Mouse (Mus musculus) limb, embryonic 15.5 days (tissue): ENCODE data around the gene Mybpc3. TPM values are rescaled to one million over a fixed set of nuclear protein-coding genes. Genes with fewer than 3 reads are reported as not detected.

Experiments
- ATAC-seq: fragments of 200-750 bp; cut with Nextera tagmentation; 2 replicates; pipeline ENCODE4 v1.8.0; 2017; ENCODE audit warnings: low read depth, moderate TSS enrichment; ENCODE audit not compliant: insufficient number of reproducible peaks, low FRiP score, low TSS enrichment
- H3K27ac ChIP-seq: fragments of 300-500 bp; sonication (generic); 2 replicates; pipeline ENCODE4 v1.5.1; 2015; ENCODE audit warnings: moderate library complexity, mild to moderate bottlenecking, inconsistent platforms
- H3K27me3 ChIP-seq: fragments of 300-500 bp; sonication (generic); 2 replicates; pipeline ENCODE4 v1.6.1; 2015; ENCODE audit warnings: inconsistent platforms
- H3K36me3 ChIP-seq: fragments of 300-500 bp; sonication (generic); 2 replicates; pipeline ENCODE4 v1.6.1; 2015; ENCODE audit warnings: inconsistent platforms
- H3K4me1 ChIP-seq: fragments of 300-500 bp; sonication (generic); 2 replicates; pipeline ENCODE4 v1.6.1; 2015; ENCODE audit warnings: inconsistent platforms
- H3K4me2 ChIP-seq: fragments of 300-500 bp; sonication (generic); 2 replicates; pipeline ENCODE4 v1.6.1; 2015; ENCODE audit warnings: mild to moderate bottlenecking, inconsistent platforms
- H3K4me3 ChIP-seq: fragments of 300-500 bp; sonication (generic); 2 replicates; pipeline ENCODE4 v1.5.1; 2015; ENCODE audit warnings: mild to moderate bottlenecking, inconsistent platforms
- H3K9ac ChIP-seq: fragments of 300-500 bp; sonication (generic); 2 replicates; pipeline ENCODE4 v1.6.1; 2015; ENCODE audit warnings: inconsistent platforms
- H3K9me3 ChIP-seq: fragments of 300-500 bp; sonication (generic); 2 replicates; pipeline ENCODE4 v1.6.1; 2016; ENCODE audit warnings: inconsistent platforms
- WGBS: fragments of 180-500 bp; shearing (Covaris S2); methylation state at CpG from one replicate; pipeline ENCODE4 v1.1.7; 2015; 5-methylcytosine and 5-hydroxymethylcytosine counted together
- polyA plus RNA-seq: library from polyadenylated mRNA; unstranded; fragments of >200 nt; fragmentation: Nextera tagmentation; extraction: Ambion mirVana; gene quantifications from 2 replicates; pipeline ENCODE4 v1.2.1, GENCODE M21; 2015

Mybpc3 gene
- polyA plus RNA-seq, 1 experiment from 2014 or later = 0.09 TPM

DNA sequence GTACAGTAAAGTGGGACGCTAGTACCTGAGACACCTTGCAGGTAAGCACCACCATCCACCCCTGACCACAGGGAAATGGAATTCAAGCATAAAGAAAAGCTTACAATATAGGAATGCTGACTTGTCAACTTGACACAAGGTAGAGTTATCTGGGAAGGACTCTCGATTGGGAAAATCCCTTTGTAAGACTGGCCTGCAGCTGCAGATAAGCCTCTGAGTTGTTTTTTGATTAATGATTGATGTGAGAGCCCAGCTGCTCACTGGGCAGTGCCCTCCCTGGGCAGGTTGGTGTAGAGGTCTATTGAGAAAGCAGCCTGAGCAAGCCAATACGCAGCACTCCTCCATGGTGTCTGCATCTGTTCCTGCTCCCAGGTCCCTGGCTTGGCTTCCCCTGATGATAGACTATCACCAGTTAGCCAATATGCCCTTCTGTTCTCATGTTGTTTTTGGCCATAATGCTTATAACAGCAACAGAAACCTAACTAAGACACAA lies 35.0 kb downstream of the Mybpc3 start:
- H3K9ac ChIP-seq = no peak overlapping the region
- 83% methylated on average over 3 of the region's 3 CpGs for WGBS
- ATAC-seq = no peak
- no peaks in the 10 kb centered on the region for H3K27me3 ChIP-seq
- H3K4me3 ChIP-seq = no peak overlapping the region
- peaks cover 54% of the 10 kb centered on the region for H3K36me3 ChIP-seq
- no peak overlapping the region for H3K27ac ChIP-seq
- H3K9me3 ChIP-seq = no peaks in the 10 kb centered on the region
- no peaks in the 10 kb centered on the region for H3K4me1 ChIP-seq
- no peak overlapping the region for H3K4me2 ChIP-seq

GRCm38 (mm10) chr2:91154091-91154490 lies 36.1 kb downstream of the Mybpc3 start:
- no peaks in the 10 kb centered on the region for H3K27me3 ChIP-seq
- no peak for ATAC-seq
- no peak overlapping the region for H3K9ac ChIP-seq
- H3K36me3 ChIP-seq = peaks cover 57% of the 10 kb centered on the region
- H3K4me3 ChIP-seq = no peak overlapping the region
- no peaks in the 10 kb centered on the region for H3K9me3 ChIP-seq
- H3K27ac ChIP-seq = no peak overlapping the region
- H3K4me2 ChIP-seq = no peak overlapping the region
- H3K4me1 ChIP-seq = no peaks in the 10 kb centered on the region
- WGBS = 88% methylated on average over 3 of the region's 3 CpGs

GRCm38 (mm10) chr2:91157002-91157752 lies 39.2 kb downstream of the Mybpc3 start:
- H3K4me3 ChIP-seq = no peak overlapping the region
- ATAC-seq = no peak
- H3K4me2 ChIP-seq = no peak overlapping the region
- no peak overlapping the region for H3K27ac ChIP-seq
- no peaks in the 10 kb centered on the region for H3K27me3 ChIP-seq
- no peaks in the 10 kb centered on the region for H3K9me3 ChIP-seq
- H3K4me1 ChIP-seq = no peaks in the 10 kb centered on the region
- peaks cover 68% of the 10 kb centered on the region for H3K36me3 ChIP-seq
- WGBS = 18% methylated on average over 6 of the region's 6 CpGs
- no peak overlapping the region for H3K9ac ChIP-seq

- 84% methylated on average over 6 of the region's 6 CpGs for WGBS
- H3K36me3 ChIP-seq = peaks cover 72% of the 10 kb centered on the region
- no peak overlapping the region for H3K4me2 ChIP-seq
- H3K9ac ChIP-seq = no peak overlapping the region
- H3K4me3 ChIP-seq = no peak overlapping the region
- H3K27ac ChIP-seq = no peak overlapping the region
- H3K27me3 ChIP-seq = no peaks in the 10 kb centered on the region
- ATAC-seq = no peak
- no peaks in the 10 kb centered on the region for H3K4me1 ChIP-seq
- no peaks in the 10 kb centered on the region for H3K9me3 ChIP-seq
These were observed 42.6 kb downstream of the Mybpc3 start for GRCm38 (mm10) chr2:91160591-91160990.

DNA sequence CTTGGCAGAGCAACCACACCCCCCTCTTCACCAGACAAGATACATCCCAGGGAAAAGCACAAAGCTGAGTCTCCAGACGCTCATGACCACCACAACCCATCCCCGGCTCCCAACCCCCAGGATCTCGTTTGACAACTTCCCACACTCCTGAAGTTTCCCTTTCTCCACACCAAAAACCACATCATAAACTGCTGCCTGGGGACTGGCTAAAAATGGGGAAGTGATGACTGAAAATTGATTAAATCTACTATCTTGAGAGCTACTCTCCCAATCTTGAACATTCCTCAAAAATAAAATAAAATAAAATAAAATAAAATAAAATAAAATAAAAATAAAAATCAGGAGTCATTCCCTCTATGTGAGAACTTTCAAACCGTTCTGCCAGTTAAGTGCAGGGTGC lies 45.0 kb downstream of the Mybpc3 start:
- Histone ChIP-seq H3K27me3 (no peaks in the 10 kb centered on the region), H3K4me3 (no peak overlapping the region), H3K9me3 (no peaks in the 10 kb centered on the region), H3K27ac (no peak overlapping the region), H3K36me3 (peaks cover 73% of the 10 kb centered on the region), H3K9ac (no peak overlapping the region), H3K4me2 (no peak overlapping the region), H3K4me1 (no peaks in the 10 kb centered on the region)
- no peak for ATAC-seq
- WGBS = 73% methylated on average over 4 of the region's 4 CpGs

DNA sequence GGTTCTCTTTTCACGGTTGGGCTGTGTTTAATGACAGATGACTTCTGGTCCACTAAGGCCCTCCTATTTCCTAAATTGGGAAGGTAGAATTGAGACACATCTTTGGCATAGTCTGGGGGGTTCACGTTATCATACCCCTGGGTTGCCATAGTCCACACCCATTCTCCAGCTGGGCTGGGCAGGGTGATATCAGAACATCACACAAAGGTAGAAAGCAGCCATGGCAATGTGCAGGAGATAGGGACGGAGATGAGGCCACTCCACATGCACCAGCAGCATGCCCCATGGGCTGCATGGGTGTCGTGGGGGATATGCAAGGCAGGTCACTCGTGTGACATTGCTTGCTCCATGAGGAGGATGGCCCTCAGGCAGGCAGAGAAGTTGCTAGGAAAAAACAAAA lies 45.6 kb downstream of the Mybpc3 start:
- Histone ChIP-seq H3K9me3 (no peaks in the 10 kb centered on the region), H3K27ac (no peak overlapping the region), H3K27me3 (no peaks in the 10 kb centered on the region), H3K4me1 (no peaks in the 10 kb centered on the region), H3K36me3 (peaks cover 73% of the 10 kb centered on the region), H3K9ac (no peak overlapping the region), H3K4me3 (no peak overlapping the region), H3K4me2 (no peak overlapping the region)
- no peak for ATAC-seq
- WGBS = 86% methylated on average over 5 of the region's 5 CpGs

GRCm38 (mm10) chr2:91164991-91165390 lies 47.0 kb downstream of the Mybpc3 start:
- Histone ChIP-seq H3K4me3 (no peak overlapping the region), H3K27me3 (no peaks in the 10 kb centered on the region), H3K4me1 (no peaks in the 10 kb centered on the region), H3K9ac (no peak overlapping the region), H3K36me3 (peaks cover 78% of the 10 kb centered on the region), H3K9me3 (no peaks in the 10 kb centered on the region), H3K27ac (no peak overlapping the region), H3K4me2 (no peak overlapping the region)
- no peak for ATAC-seq
- WGBS = 83% methylated on average over 6 of the region's 6 CpGs

DNA sequence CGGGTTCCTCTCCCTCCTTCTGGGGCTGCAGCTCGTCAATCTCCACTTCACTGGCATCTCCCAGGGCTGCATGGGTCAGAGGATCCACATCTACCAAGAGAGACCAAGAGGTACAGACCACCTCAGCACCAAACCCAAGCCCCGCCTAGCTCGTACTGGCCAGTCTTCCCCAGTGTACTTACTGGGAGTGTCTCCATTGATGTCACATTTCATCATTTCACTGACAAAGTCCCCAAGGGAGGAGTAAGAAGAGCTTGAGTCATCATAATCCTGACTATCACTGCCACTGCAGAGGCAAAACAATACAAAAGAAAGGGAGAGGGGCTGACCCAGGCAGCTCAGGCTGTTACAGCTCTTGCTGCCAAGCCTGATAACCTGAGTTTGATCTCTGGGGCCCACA lies 49.7 kb downstream of the Mybpc3 start:
- WGBS = 72% methylated on average over 4 of the region's 4 CpGs
- no peaks in the 10 kb centered on the region for H3K4me1 ChIP-seq
- ATAC-seq = no peak
- H3K36me3 ChIP-seq = peaks cover 64% of the 10 kb centered on the region
- H3K4me3 ChIP-seq = no peak overlapping the region
- H3K27ac ChIP-seq = no peak overlapping the region
- H3K9me3 ChIP-seq = no peaks in the 10 kb centered on the region
- no peak overlapping the region for H3K4me2 ChIP-seq
- H3K9ac ChIP-seq = no peak overlapping the region
- H3K27me3 ChIP-seq = no peaks in the 10 kb centered on the region

DNA sequence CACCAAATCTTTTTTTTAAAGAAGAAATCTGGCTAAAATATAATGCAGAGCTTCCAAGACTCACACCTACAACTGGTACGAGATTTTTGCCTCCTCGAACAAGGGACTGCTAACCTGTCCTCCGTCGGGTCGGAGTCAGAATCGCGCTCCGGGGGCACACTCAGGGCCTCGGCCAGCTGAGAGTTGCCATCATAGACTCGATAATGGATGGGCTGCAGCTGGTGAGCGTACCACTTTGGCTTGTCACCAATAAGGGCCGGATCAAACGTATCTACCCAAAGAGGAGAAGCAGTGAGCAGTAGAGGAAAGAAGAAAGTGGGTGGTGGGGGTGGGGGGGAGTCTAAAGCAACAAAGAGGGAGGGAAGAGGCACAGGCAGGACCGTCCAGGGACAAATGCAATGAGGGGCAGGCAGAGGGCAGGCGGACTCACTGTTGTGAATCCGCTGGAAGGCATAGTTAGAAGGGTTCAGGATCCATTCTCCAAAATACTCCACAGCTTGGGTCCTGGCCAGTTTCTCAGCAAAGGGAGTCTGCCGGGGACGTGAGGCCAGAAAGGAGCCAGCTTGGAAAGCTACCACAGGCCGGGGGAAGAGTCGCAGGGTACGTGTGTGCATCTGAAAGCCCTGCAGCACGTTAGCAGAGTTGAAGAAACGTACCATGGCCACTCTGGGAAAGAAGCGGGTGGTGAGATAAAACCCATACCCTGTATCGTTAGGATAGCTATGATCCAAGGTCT lies 51.8 kb downstream of the Mybpc3 start:
- Histone ChIP-seq H3K4me2 (no peak overlapping the region), H3K9ac (no peak overlapping the region), H3K27ac (no peak overlapping the region), H3K36me3 (peaks cover 63% of the 10 kb centered on the region), H3K4me3 (no peak overlapping the region), H3K4me1 (no peaks in the 10 kb centered on the region), H3K27me3 (no peaks in the 10 kb centered on the region), H3K9me3 (no peaks in the 10 kb centered on the region)
- WGBS = 82% methylated on average over 25 of the region's 25 CpGs
- ATAC-seq = no peak

DNA sequence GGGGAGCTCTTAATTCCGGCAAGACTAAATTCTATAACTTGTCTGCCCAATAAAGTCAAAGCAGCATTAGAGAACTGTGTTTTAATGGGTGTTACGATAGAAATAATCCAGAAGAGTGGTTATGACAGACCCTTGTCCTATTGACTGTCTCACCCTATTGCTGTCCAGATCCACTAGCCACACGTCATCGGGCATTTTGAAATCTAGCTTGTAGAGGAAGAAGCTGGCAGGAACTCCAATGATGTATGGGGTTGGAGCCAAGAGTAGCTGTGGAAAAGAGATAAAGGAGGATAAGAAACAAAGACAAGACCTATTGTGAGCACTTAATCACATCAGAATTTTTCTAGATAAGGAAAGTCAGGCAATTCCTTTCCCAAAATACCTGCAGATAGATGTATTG lies 57.5 kb downstream of the Mybpc3 start:
- no peak overlapping the region for H3K4me3 ChIP-seq
- no peak overlapping the region for H3K27ac ChIP-seq
- WGBS = 79% methylated on average over 4 of the region's 4 CpGs
- H3K27me3 ChIP-seq = no peaks in the 10 kb centered on the region
- no peak for ATAC-seq
- H3K36me3 ChIP-seq = peaks cover 48% of the 10 kb centered on the region
- H3K4me2 ChIP-seq = no peak overlapping the region
- no peaks in the 10 kb centered on the region for H3K9me3 ChIP-seq
- no peaks in the 10 kb centered on the region for H3K4me1 ChIP-seq
- no peak overlapping the region for H3K9ac ChIP-seq

DNA sequence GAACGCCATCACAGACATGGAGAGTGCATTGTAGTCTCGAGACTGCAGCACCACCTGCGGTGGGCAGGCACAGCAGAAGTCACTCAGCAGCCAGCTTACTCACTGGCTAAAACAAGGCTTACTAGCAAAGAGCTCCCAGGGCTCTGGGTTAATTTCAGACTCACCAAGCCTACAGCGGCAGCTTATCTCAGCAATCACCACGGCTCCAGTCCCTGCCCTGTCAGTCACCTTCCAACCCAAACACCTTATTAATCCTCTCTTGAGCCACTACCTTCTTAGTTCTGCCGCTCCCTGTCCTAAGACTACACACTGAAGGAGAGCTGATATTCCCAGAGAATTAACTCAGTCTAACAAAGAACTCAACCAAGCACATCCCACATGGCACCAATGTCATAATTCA lies 58.3 kb downstream of the Mybpc3 start:
- no peak overlapping the region for H3K4me2 ChIP-seq
- H3K36me3 ChIP-seq = peaks cover 48% of the 10 kb centered on the region
- no peaks in the 10 kb centered on the region for H3K4me1 ChIP-seq
- no peak overlapping the region for H3K4me3 ChIP-seq
- no peak for ATAC-seq
- H3K9ac ChIP-seq = no peak overlapping the region
- no peak overlapping the region for H3K27ac ChIP-seq
- H3K9me3 ChIP-seq = no peaks in the 10 kb centered on the region
- WGBS = 79% methylated on average over 6 of the region's 6 CpGs
- no peaks in the 10 kb centered on the region for H3K27me3 ChIP-seq

DNA sequence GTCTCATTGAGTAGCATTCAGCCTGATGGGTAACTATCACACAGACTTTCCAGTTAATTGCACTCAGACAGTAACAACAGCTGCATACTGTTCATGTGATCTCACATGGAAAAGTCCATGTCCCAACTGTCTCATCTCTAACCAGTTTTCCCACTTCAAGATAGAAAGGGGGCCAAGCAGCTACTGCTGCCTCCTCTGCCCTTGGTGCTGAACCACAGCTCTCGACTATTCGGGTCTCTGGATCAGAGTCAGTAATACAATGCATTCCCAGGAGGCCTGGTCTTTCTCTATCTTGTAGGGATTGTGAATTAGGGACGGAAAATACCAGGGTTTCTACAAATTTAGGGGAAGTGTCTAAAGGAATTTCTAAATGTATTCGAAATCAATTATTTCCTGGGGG lies 61.9 kb downstream of the Mybpc3 start:
- H3K4me3 ChIP-seq = no peak overlapping the region
- H3K27ac ChIP-seq = no peak overlapping the region
- no peak overlapping the region for H3K9ac ChIP-seq
- no peaks in the 10 kb centered on the region for H3K9me3 ChIP-seq
- no peaks in the 10 kb centered on the region for H3K27me3 ChIP-seq
- no peak for ATAC-seq
- no peak overlapping the region for H3K4me2 ChIP-seq
- peaks cover 24% of the 10 kb centered on the region for H3K36me3 ChIP-seq
- WGBS = 43% methylated on average over 4 of the region's 4 CpGs
- peaks cover 15% of the 10 kb centered on the region for H3K4me1 ChIP-seq
